Mouse (Mus musculus) heart, embryonic 11.5 days (tissue): ENCODE measurements around the gene Man1c1. TPM values are rescaled to one million over a fixed set of nuclear protein-coding genes. Genes with fewer than 3 reads are reported as not detected.

ENCODE experiments used
- ATAC-seq: fragments of 200-750 bp; cut with Nextera tagmentation; replicated peaks from 2 replicates; pipeline ENCODE4 v1.8.0; 2017; ENCODE audit warnings: moderate library complexity; ENCODE audit not compliant: insufficient number of reproducible peaks, low FRiP score, low TSS enrichment
- H3K27ac ChIP-seq: fragments of 300-500 bp; sonication (generic); 2 replicates; pipeline ENCODE4 v1.5.1; 2014; ENCODE audit warnings: mild to moderate bottlenecking, low read depth, low read length
- H3K27me3 ChIP-seq: fragments of 300-500 bp; sonication (generic); 2 replicates; pipeline ENCODE4 v1.6.1; 2014; ENCODE audit warnings: mild to moderate bottlenecking, low read length, mixed read lengths; ENCODE audit not compliant: control insufficient read depth, insufficient read depth
- H3K36me3 ChIP-seq: fragments of 300-500 bp; sonication (generic); 2 replicates; pipeline ENCODE4 v1.6.1; 2014; ENCODE audit warnings: mild to moderate bottlenecking, low read length, moderate library complexity, mixed read lengths; ENCODE audit not compliant: control insufficient read depth, insufficient read depth
- H3K4me1 ChIP-seq: fragments of 300-500 bp; sonication (generic); 2 replicates; pipeline ENCODE4 v1.6.1; 2014; ENCODE audit warnings: low read length; ENCODE audit not compliant: control insufficient read depth, insufficient read depth
- H3K4me2 ChIP-seq: fragments of 300-500 bp; sonication (generic); 2 replicates; pipeline ENCODE4 v1.6.1; 2014; ENCODE audit warnings: mild to moderate bottlenecking, moderate library complexity
- H3K4me3 ChIP-seq: fragments of 300-500 bp; sonication (generic); 2 replicates; pipeline ENCODE4 v1.5.1; 2014; ENCODE audit warnings: low read depth, low read length
- H3K9ac ChIP-seq: fragments of 300-500 bp; sonication (generic); 2 replicates; pipeline ENCODE4 v1.6.1; 2014; ENCODE audit warnings: mild to moderate bottlenecking, low read depth, low read length, moderate library complexity
- H3K9me3 ChIP-seq: fragments of 300-500 bp; sonication (generic); replicated peaks from 2 replicates; pipeline ENCODE4 v1.6.1; 2016; ENCODE audit warnings: low read length; ENCODE audit not compliant: control insufficient read depth
- WGBS: fragments of 180-500 bp; shearing (Covaris S2); extraction: QIAGEN DNeasy Blood & Tissue Kit; methylation state at CpG from one replicate; pipeline ENCODE4 v1.1.7; 2014; ENCODE audit not compliant: insufficient replicate concordance; 5-methylcytosine and 5-hydroxymethylcytosine counted together
- polyA plus RNA-seq: library from polyadenylated mRNA; unstranded; fragments of >200 nt; fragmentation: Nextera tagmentation; extraction: Ambion mirVana; gene quantifications from 2 replicates; pipeline ENCODE4 v1.2.1, GENCODE M21; 2014

Man1c1 gene
- polyA plus RNA-seq, 1 experiment from 2014 or later: 8.6 TPM

- WGBS: 64% methylated on average over 7 of the region's 7 CpGs
- peaks cover 4% of the 10 kb centered on the region; the same call in 1 of the 2 replicates for H3K4me1 ChIP-seq
- no peaks in the 10 kb centered on the region for H3K36me3 ChIP-seq
- no peak overlapping the region for H3K27ac ChIP-seq
- H3K9me3 ChIP-seq: no peaks in the 10 kb centered on the region
- no peak overlapping the region for H3K4me2 ChIP-seq
- no peaks in the 10 kb centered on the region for H3K27me3 ChIP-seq
- no peak overlapping the region for H3K4me3 ChIP-seq
- H3K9ac ChIP-seq: no peak overlapping the region
- ATAC-seq: no peak
Observed at GRCm38 (mm10) chr4:134651358-134651757, 52.7 kb downstream of the Man1c1 start.

DNA sequence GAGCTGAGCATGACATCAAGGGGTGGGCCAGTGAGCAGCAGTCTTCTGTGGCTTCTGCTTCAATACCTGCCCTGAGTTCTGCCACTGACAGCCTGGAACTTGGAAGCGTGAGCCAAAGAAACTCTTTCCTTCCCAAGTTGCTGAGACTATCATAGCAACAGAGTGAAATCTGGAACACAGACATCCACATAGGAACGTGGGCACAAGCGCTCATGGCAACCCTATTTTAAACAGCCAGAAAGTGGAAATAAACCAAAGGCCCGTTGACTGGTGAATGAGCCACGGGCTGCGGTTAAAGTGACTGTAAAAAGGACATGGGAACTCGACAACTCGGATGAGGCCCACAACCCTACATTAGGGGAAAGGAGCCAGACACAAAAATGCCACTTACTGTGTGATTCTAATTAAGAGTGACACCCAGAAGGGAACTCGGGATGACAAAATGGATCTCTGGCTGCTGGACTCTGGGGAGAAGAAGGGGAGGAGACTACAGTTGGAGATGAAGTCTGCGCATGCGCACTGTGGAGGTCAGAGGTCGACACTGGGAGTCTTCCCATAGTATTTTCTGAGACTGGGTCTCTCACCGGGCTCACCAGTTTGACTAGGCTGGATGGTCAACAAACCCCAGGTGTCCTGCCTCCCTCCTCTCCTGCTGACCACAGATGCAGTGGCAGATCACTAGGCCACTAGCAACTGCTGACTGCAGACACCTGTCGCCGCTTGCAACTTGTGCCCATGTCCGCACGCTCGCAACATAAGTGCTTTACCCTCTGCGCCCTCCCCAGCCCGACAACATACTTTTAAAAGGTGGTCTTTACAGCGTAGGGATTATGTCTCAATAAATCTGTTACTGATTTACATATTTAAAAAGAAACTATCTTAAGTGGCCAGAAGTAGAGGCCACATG is 58.8 kb downstream of the Man1c1 start:
- no peak overlapping the region for H3K4me3 ChIP-seq
- no peaks in the 10 kb centered on the region for H3K36me3 ChIP-seq
- no peak overlapping the region for H3K9ac ChIP-seq
- H3K4me1 ChIP-seq: peaks cover 9% of the 10 kb centered on the region
- WGBS: 83% methylated on average over 21 of the region's 21 CpGs
- H3K27me3 ChIP-seq: no peaks in the 10 kb centered on the region
- H3K27ac ChIP-seq: no peak overlapping the region
- no peak for ATAC-seq
- no peak overlapping the region for H3K4me2 ChIP-seq
- no peaks in the 10 kb centered on the region for H3K9me3 ChIP-seq

DNA sequence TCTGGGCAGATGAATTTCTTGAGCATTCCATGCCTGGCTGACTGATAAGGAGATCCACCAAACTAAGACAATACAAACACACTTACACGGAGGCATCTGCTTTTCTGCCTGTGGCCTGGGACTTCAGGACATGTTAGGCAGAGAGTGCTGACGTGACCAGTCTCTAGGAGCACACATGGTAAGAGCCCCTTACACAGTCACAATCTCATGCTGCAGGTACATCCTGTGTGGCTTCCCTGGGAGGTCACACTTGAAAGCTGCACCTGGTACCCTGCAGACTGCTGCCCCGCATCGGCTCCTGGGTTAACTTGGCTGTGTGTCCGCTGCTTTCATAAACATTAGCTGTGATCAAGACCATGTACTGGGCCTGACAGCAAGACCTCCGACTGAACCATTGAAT is 59.7 kb downstream of the Man1c1 start:
- Histone ChIP-seq H3K4me3 (no peak overlapping the region), H3K9me3 (no peaks in the 10 kb centered on the region), H3K36me3 (no peaks in the 10 kb centered on the region), H3K4me1 (peaks cover 12% of the 10 kb centered on the region), H3K9ac (no peak overlapping the region), H3K27me3 (no peaks in the 10 kb centered on the region), H3K27ac (no peak overlapping the region), H3K4me2 (no peak overlapping the region)
- no peak for ATAC-seq
- 79% methylated on average over 6 of the region's 6 CpGs for WGBS

GRCm38 (mm10) chr4:134641711-134642516 is 62.2 kb downstream of the Man1c1 start:
- H3K27me3 ChIP-seq: no peaks in the 10 kb centered on the region
- ATAC-seq: no peak
- no peak overlapping the region for H3K27ac ChIP-seq
- no peak overlapping the region for H3K4me2 ChIP-seq
- no peaks in the 10 kb centered on the region for H3K36me3 ChIP-seq
- no peak overlapping the region for H3K9ac ChIP-seq
- 80% methylated on average over 30 of the region's 30 CpGs for WGBS
- 0 out of 2 replicates have a peak, but pooled peaks cover 2% of the 10 kb centered on the region for H3K9me3 ChIP-seq
- H3K4me3 ChIP-seq: no peak overlapping the region
- H3K4me1 ChIP-seq: peaks cover 15% of the 10 kb centered on the region

- H3K9me3 ChIP-seq: 0 out of 2 replicates have a peak, but pooled peaks cover 2% of the 10 kb centered on the region
- H3K4me2 ChIP-seq: no peak overlapping the region
- no peaks in the 10 kb centered on the region for H3K27me3 ChIP-seq
- H3K4me1 ChIP-seq: peaks cover 29% of the 10 kb centered on the region
- ATAC-seq: no peak
- no peak overlapping the region for H3K9ac ChIP-seq
- H3K27ac ChIP-seq: no peak overlapping the region; the same call in 1 of the 2 replicates
- no peaks in the 10 kb centered on the region for H3K36me3 ChIP-seq
- H3K4me3 ChIP-seq: no peak overlapping the region
- WGBS: 54% methylated on average over 7 of the region's 7 CpGs
Observed at GRCm38 (mm10) chr4:134639325-134639724, 64.8 kb downstream of the Man1c1 start.

GRCm38 (mm10) chr4:134638111-134638550 is 66.0 kb downstream of the Man1c1 start:
- H3K9me3 ChIP-seq: 0 out of 2 replicates have a peak, but pooled peaks cover 2% of the 10 kb centered on the region
- H3K4me2 ChIP-seq: no peak overlapping the region
- ATAC-seq: no peak
- no peak overlapping the region for H3K9ac ChIP-seq
- WGBS: 35% methylated on average over 5 of the region's 5 CpGs
- H3K4me1 ChIP-seq: peaks cover 38% of the 10 kb centered on the region
- no peaks in the 10 kb centered on the region for H3K27me3 ChIP-seq
- H3K4me3 ChIP-seq: no peak overlapping the region
- H3K36me3 ChIP-seq: no peaks in the 10 kb centered on the region
- H3K27ac ChIP-seq: no peak overlapping the region

DNA sequence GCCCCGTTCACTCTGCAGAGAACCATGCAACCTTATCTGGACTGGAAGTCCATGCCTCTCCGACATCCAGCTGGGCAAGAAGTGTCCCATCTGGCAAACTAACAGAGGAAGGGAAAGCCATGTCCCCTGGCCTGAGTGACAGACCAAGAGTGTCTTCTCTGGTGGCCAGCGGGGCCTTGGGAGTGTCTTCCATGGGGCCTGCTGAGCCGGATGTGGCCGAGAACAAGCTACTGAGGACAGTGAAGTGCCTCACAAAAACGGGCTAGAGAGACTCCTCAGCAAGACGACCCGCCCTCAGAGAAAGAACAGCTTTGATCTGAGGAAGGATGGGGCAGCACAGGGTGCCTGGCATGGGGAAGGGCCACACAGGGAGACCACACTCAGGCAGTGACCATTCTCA is 67.7 kb downstream of the Man1c1 start:
- no peak overlapping the region for H3K4me2 ChIP-seq
- no peak for ATAC-seq
- H3K4me3 ChIP-seq: no peak overlapping the region
- H3K36me3 ChIP-seq: no peaks in the 10 kb centered on the region
- WGBS: 40% methylated on average over 8 of the region's 8 CpGs
- peaks cover 49% of the 10 kb centered on the region for H3K4me1 ChIP-seq
- H3K27me3 ChIP-seq: no peaks in the 10 kb centered on the region
- no peak overlapping the region for H3K9ac ChIP-seq
- H3K9me3 ChIP-seq: 0 out of 2 replicates have a peak, but pooled peaks cover 2% of the 10 kb centered on the region
- H3K27ac ChIP-seq: no peak overlapping the region

- 0 out of 2 replicates have a peak, but pooled peaks cover 2% of the 10 kb centered on the region for H3K9me3 ChIP-seq
- H3K4me1 ChIP-seq: peaks cover 53% of the 10 kb centered on the region
- no peaks in the 10 kb centered on the region for H3K36me3 ChIP-seq
- H3K4me3 ChIP-seq: no peak overlapping the region
- no peaks in the 10 kb centered on the region for H3K27me3 ChIP-seq
- WGBS: 73% methylated on average over 13 of the region's 13 CpGs
- H3K9ac ChIP-seq: no peak overlapping the region
- no peak overlapping the region for H3K4me2 ChIP-seq
- ATAC-seq: no peak
- H3K27ac ChIP-seq: no peak overlapping the region
Observed at GRCm38 (mm10) chr4:134634001-134634400, 70.1 kb downstream of the Man1c1 start.
